In the genomic region with DNA sequence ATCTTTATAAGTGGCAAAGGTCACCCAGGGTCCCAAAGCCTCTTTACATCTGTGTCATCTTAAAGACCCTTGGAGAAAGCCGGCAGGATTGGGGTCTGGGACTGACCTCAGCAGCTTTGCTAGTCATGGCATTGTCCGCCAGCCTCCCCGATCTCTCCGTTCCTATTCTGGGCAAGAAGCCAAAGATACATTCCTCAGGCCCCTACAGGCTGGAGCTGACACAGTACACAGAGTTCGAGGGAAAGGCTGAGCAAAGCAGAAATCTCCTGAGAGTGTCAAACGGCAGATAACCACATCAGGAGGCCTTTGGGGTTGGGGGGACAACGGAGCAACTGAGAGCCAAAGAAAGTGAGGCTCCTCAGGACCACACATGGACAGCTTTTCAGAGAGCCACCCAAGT, we compare ENCODE assay signal across 8 mouse cellular contexts. TPM values are rescaled to one million over a fixed set of nuclear protein-coding genes. Genes with fewer than 3 reads are reported as not detected.
A peak's percentile ranks its signal among the peaks of the same experiment; 100 is the strongest.
DNase-seq lines count a peak whose midpoint lies in the region; ATAC-seq lines count a peak whose summit lies in the region.

No protein-coding gene starts in this region.

- H3K4me2 ChIP-seq in heart, embryonic 16.5 days (ENCODE audit: low read depth, low read length): peak overlapping the region; percentile 38

- peak; percentile 73 for DNase-seq in gastrocnemius, adult 18-20 months (ENCODE audit: low spot score)
- DNase-seq in gastrocnemius, postnatal 10 days: no peak
- DNase-seq in adrenal gland, adult 8-10 months: peak; percentile 43
- DNase-seq in kidney, postnatal 10 days: peak; percentile 76
- DNase-seq in mesoderm, embryonic 11.5 days (ENCODE audit: low read depth, low spot score): peak; percentile 75
- DNase-seq in spleen, adult 18-20 months: no peak
- DNase-seq in thymus, postnatal 10 days (ENCODE audit: low spot score in 2 of 2): no peak

- H3K4me1 ChIP-seq in heart, embryonic 16.5 days (ENCODE audit: control insufficient read depth, insufficient read depth, low read length): peaks cover 50% of the 10 kb centered on the region

- WGBS in heart, embryonic 16.5 days: 2% methylated on average over 7 of the region's 7 CpGs

- peak overlapping the region; percentile 96 for H3K27ac ChIP-seq in heart, embryonic 16.5 days (ENCODE audit: low read length)

- H3K4me3 ChIP-seq in heart, embryonic 16.5 days (ENCODE audit: low read length): no peak overlapping the region

- H3K27me3 ChIP-seq in heart, embryonic 16.5 days (ENCODE audit: control insufficient read depth, insufficient read depth, low read length): no peaks in the 10 kb centered on the region

- ATAC-seq in heart, embryonic 16.5 days (replicated peaks; ENCODE audit: extremely low read depth, insufficient read depth, low FRiP score): peak; percentile 84

- H3K36me3 ChIP-seq in heart, embryonic 16.5 days (ENCODE audit: control insufficient read depth, insufficient read depth): peaks cover 25% of the 10 kb centered on the region

- H3K9ac ChIP-seq in heart, embryonic 16.5 days (ENCODE audit: low read length): peak overlapping the region; percentile 58

- no peaks in the 10 kb centered on the region for H3K9me3 ChIP-seq in heart, embryonic 16.5 days (replicated peaks; ENCODE audit: control insufficient read depth, low read length)

RNA-seq across cellular contexts. Expression of gene Snta1, which starts 5.1 kb away (rescaled TPM):
- total RNA-seq in gastrocnemius, adult 18-20 months (2021): 100 to 1,000 TPM; 180 to 200 TPM
- total RNA-seq in gastrocnemius, postnatal 10 days (2021): 100 to 1,000 TPM in 1 of 2 experiments, 10 to 100 TPM in 1; 95.6 to 128 TPM
- total RNA-seq in adrenal gland, adult 8-10 months (2022): 10 to 100 TPM; 21.3 to 37.6 (median 31.5) TPM
- 57.8 and 61.8 TPM in 2 replicates for polyA plus RNA-seq in heart, embryonic 16.5 days (2015; fragmentation: Nextera tagmentation; extraction: Ambion mirVana)

RNA-seq across cellular contexts. Expression of gene Cdk5rap1, which starts 30.0 kb away (rescaled TPM):
- total RNA-seq in gastrocnemius, adult 18-20 months (2021): 10 to 100 TPM; 11.2 to 15.1 TPM
- 1 to 10 TPM; 8.2 to 9.7 TPM for total RNA-seq in gastrocnemius, postnatal 10 days (2021)
- total RNA-seq in adrenal gland, adult 8-10 months (2022): 10 to 100 TPM; 13.7 to 25.4 (median 18.6) TPM
- 15.4 and 20.0 TPM in 2 replicates for polyA plus RNA-seq in heart, embryonic 16.5 days (2015; fragmentation: Nextera tagmentation; extraction: Ambion mirVana)

RNA-seq across cellular contexts. Expression of gene Cbfa2t2, which starts 33.5 kb away (rescaled TPM):
- 10 to 100 TPM; 14.8 to 19.4 TPM for total RNA-seq in gastrocnemius, adult 18-20 months (2021)
- 10 to 100 TPM; 18.4 to 21.6 TPM for total RNA-seq in gastrocnemius, postnatal 10 days (2021)
- 10 to 100 TPM; 34.0 to 55.4 (median 43.4) TPM for total RNA-seq in adrenal gland, adult 8-10 months (2022)
- 28.5 and 29.7 TPM in 2 replicates for polyA plus RNA-seq in heart, embryonic 16.5 days (2015; fragmentation: Nextera tagmentation; extraction: Ambion mirVana)

Comparison
In these comparisons a context has a peak if more than half of its experiments do, and no peak if none do; other contexts are left out.
1. DNase-seq: peak in gastrocnemius, adult 18-20 months (single experiment), adrenal gland, adult 8-10 months (single experiment), kidney, postnatal 10 days (single experiment) and mesoderm, embryonic 11.5 days (single experiment); none in gastrocnemius, postnatal 10 days (single experiment), spleen, adult 18-20 months (0 of 2) and thymus, postnatal 10 days (0 of 2).